Mouse (Mus musculus): Measurements from ENCODE around the gene Srpk3.
A peak's percentile ranks its signal among the peaks of the same experiment; 100 is the strongest.

Gene Srpk3

DNA sequence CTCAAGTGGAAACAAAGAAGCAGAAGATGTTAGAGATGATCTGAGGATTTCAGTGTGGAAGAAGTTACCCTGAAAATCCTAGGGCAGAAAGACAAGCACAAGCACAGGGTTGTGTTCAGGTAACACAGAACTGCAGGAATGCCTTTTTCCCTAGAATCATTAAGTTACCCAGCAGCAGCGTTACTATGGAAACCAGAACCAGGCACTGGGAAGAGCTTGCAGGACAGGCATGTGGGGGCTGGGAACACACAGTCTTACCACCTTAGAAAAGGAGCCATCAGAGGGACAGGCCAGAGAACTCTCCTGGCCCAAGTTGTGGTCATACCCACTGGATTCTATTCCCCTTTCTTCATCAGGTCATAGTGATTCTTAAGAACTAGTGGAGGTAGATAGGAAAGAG lies 31.6 kb downstream of the Srpk3 start:
- DNase-seq (ENCODE audit: low read depth) = no peak

GRCm38 (mm10) chrX:73815072-73815471 lies 40.9 kb downstream of the Srpk3 start:
- no peak for DNase-seq (ENCODE audit: low read depth)

- no peak for DNase-seq (ENCODE audit: low read depth)
Observed at GRCm38 (mm10) chrX:73816596-73817314, 42.5 kb downstream of the Srpk3 start.

- DNase-seq (ENCODE audit: low read depth) = no peak
Observed at GRCm38 (mm10) chrX:73823747-73824146, 49.5 kb downstream of the Srpk3 start.

DNA sequence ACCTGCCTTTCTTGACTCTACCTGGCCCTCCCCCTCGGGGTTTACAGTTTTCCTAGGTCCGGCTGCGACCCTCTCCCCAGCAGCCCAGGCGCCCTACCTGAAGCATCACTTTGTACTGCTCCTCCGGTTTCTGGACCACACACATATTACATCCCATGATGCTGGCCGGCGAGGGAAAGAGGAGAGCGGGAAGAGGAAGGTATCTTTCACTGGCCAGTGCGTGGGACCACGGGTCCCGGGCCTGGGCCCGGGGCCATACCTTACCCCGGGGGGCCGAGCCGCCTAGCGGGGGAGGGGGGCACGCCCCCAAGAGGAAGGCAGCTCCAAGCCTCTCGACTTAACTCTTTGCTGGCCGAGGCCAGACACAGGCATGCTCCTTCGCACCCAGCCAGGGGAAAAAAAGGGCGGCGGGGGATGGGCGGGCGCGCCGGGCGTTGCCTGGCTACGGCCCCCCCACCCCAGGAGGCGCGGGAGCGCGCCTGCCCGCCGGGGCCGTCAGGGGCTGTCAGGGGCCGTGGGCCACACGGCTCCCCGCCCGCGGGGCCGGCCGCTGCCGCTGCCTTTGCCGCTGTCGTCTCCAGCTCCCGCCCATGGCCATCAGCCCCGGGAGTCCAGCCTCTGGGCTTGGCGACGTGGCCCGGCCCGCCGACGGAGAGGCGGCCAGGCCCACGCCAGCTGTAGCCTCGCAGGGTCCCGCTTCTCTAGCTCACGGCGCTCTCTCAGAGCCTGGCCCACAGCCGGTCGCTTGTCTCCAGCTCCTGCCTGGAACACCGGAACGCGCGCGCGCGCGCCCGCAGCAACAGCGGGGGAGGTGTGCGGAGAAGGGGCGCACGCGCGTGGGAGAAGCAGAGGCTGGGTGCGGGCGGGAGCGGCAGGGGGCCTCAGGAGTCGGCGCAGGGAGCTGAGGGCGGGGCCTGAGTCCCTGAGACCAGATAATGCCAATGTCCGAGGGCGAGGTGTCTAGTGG lies 50.3 kb downstream of the Srpk3 start, which contains the start of gene Pdzd4:
Gene Pdzd4, minus strand, starts transcription at position 785 of the 967 bp plus-strand sequence.
- DNase-seq (ENCODE audit: low read depth) = peak; percentile 53

Measured in naive thymus-derived CD4-positive, alpha-beta T cell, adult 2 months (primary cell).